Mouse (Mus musculus): ENCODE data around the gene Gm14418. TPM values are rescaled to one million over a fixed set of nuclear protein-coding genes. Genes with fewer than 3 reads are reported as not detected.
"Not testable (repeated sequence)": the region's sequence is repeated elsewhere in the genome, so short reads cannot be mapped to it uniquely, and the experiment has no call there.

Gene Gm14418
- 4.5 and 7.4 TPM in 2 replicates for polyA plus RNA-seq (2014; fragmentation: Nextera tagmentation; extraction: Ambion mirVana)

- WGBS = 56% methylated on average over 6 of the region's 6 CpGs
- not testable (repeated sequence) for H3K4me3 ChIP-seq (ENCODE audit: low read depth, low read length); H3K9me3 ChIP-seq (ENCODE audit: control insufficient read depth, low read length); H3K36me3 ChIP-seq (ENCODE audit: control insufficient read depth, insufficient read depth, low read length); ATAC-seq (ENCODE audit: low read depth); H3K27ac ChIP-seq (ENCODE audit: low read depth, low read length); H3K27me3 ChIP-seq (ENCODE audit: control insufficient read depth, insufficient read depth, low read length); H3K4me2 ChIP-seq (ENCODE audit: low read depth, low read length); H3K4me1 ChIP-seq (ENCODE audit: control insufficient read depth, insufficient read depth, low read length); H3K9ac ChIP-seq (replicated peaks; ENCODE audit: low read depth, low read length)
These were observed at the start of gene Gm14418 for GRCm38 (mm10) chr2:177398096-177398495. TSS of gene Gm14418 (minus strand) at chr2:177398320.

Other genes with a start within 250 kb of the Gm14418 start
- gene Gm14410, start 191.9 kb downstream of the Gm14418 start, polyA plus RNA-seq (2014; fragmentation: Nextera tagmentation; extraction: Ambion mirVana) = 48.0 and 48.3 TPM in 2 replicates
- not detected in 2 replicates for gene Gm14409, start 131.3 kb downstream of the Gm14418 start, polyA plus RNA-seq (2014; fragmentation: Nextera tagmentation; extraction: Ambion mirVana)
- gene Gm14412, start 74.0 kb downstream of the Gm14418 start, polyA plus RNA-seq (2014; fragmentation: Nextera tagmentation; extraction: Ambion mirVana) = 0.17 and 0.60 TPM in 2 replicates
- gene Zfp970, start 66.4 kb upstream of the Gm14418 start, polyA plus RNA-seq (2014; fragmentation: Nextera tagmentation; extraction: Ambion mirVana) = 6.2 and 7.5 TPM in 2 replicates
- 2.4 TPM in 2 replicates for gene Gm14403, start 99.9 kb upstream of the Gm14418 start, polyA plus RNA-seq (2014; fragmentation: Nextera tagmentation; extraction: Ambion mirVana)
- not detected in 2 replicates for gene Gm14406, start 179.9 kb upstream of the Gm14418 start, polyA plus RNA-seq (2014; fragmentation: Nextera tagmentation; extraction: Ambion mirVana)

Data from neural tube, embryonic 14.5 days (tissue).